Mouse (Mus musculus) embryonic fibroblast, embryonic 13.5 days (primary cell): ENCODE results near the gene Coa5.

ENCODE experiments used
- CTCF ChIP-seq: IDR thresholded peaks from 2 replicates; pipeline ENCODE4 v1.5.1; 2011; ENCODE audit warnings: mild to moderate bottlenecking, control low read depth, low read length, moderate library complexity, borderline replicate concordance; ENCODE audit not compliant: insufficient read depth
- POLR2A ChIP-seq: IDR thresholded peaks from 2 replicates; pipeline ENCODE4 v1.6.1; 2011; ENCODE audit warnings: low read depth, mild to moderate bottlenecking, control low read depth, low read length, moderate library complexity

DNA sequence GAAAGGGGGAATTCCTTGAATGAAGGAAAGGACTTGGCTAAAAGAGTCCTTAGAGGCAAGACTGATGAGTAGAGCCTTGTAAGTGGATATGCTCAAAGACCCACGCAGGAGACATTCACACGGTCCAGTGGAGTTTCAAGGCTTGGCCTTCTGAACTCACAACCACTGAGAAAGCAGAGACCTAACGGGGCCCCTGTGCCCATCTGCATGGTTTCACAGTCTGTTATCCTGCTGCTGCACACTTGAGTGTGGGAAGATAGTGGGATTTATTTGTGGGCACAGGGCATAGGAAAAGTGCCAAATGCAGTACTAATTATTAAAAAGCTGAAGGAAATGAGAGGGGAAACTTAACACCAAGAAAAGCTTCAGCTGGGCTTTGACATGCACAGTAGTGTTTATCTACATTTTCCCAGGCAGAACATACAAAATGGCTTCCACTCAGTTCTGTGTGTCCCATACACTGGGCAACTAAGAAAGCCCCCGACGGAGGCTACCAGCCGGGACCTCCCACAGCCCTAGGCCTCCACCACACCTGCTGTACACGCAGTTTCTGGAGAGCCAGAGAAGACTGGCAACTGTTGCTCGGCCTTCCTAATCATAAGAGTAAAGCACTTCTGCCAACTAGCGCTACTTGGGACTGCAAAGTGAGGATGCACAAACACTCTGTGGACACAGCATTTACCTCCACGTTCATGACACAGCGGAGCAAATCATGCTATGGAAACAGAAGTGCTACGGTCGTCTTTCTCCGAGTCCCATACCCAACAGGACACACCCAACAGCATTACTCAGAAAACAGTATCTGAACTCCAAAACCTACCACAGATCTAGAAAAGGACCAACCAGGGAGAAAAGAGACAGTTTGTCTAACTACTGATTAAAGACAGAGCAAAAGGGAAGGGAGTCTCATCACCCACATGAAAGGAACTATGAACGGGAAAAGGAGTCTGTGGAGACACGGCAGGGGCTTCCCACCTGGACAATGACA is 13.2 kb upstream of the Coa5 start:
- TF ChIP-seq POLR2A: no peak
- TF ChIP-seq CTCF: no peak
